Mouse (Mus musculus) pancreas, adult 10 weeks (tissue): Measurements from ENCODE around the gene Exosc1. TPM values are rescaled to one million over a fixed set of nuclear protein-coding genes. Genes with fewer than 3 reads are reported as not detected.

Experiments used
- polyA plus RNA-seq: library from polyadenylated mRNA; stranded (reverse); fragments of 350-450 nt; fragmentation: Illumina TruSeq; extraction: RNeasy Lipid Tissue Mini Kit (QIAGEN cat#74804); gene quantifications from one replicate; pipeline ENCODE4 v1.2.3, GENCODE M21; 2015; ENCODE audit warnings: low read depth, low replicate concordance; ENCODE audit not compliant: insufficient read depth

Gene Exosc1
- polyA plus RNA-seq, result 7.2 TPM

GRCm38 (mm10) chr19:41933179-41934086, at the start of gene Exosc1, which contains the start of gene Zdhhc16:
Gene Exosc1, minus strand, starts transcription at chr19:41933423.
Gene Zdhhc16, plus strand, starts transcription at chr19:41933480.

GRCm38 (mm10) chr19:41981595-41981927, 48.3 kb upstream of the Exosc1 start, which contains the start of gene Ubtd1:
Gene Ubtd1, plus strand, starts transcription at chr19:41981763.

DNA sequence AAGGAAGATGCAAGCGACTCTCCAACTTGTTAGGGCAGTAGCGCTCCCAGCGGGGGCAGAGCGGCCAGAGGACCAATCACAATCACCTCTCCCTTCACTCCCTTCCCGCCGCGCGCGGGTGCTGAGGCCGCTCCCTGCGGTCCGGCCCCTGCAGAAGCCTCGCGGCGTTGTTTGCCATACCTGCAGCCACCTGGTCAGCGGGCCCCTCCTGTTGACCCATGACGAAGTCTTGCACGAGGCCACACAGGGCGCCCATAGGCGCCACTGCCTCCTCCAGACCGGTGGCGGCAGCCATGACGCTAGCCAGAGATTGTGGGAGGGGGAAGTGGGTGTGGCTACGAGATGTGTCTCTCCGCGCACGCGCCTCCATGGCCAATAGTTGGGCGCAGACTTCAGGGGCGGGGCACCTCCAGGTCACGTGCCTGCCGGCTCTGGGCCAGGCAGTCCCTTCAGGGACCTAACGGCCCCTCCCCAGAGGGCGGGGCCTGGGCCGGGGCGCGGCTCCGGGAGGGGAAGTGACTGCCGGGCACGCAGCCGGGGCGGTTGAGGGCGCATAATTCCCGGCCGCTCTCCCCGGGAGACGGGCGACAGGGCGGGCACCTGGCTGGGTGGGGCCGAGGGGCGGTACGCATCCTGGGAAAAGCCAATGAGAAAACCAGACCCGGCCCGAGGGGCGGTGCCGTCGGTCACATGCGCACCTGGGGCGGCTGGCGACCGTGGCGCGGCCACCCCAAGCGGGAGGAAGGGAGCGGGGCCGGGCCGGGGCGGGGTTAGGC, 47.8 kb upstream of the Exosc1 start, which contains the start of gene Mms19:
Gene Mms19, minus strand, starts transcription at position 339 of the 776 bp plus-strand sequence.

GRCm38 (mm10) chr19:41911178-41912073, 21.8 kb downstream of the Exosc1 start, which contains the start of gene Pgam1:
Gene Pgam1, plus strand, starts transcription at chr19:41911923.

DNA sequence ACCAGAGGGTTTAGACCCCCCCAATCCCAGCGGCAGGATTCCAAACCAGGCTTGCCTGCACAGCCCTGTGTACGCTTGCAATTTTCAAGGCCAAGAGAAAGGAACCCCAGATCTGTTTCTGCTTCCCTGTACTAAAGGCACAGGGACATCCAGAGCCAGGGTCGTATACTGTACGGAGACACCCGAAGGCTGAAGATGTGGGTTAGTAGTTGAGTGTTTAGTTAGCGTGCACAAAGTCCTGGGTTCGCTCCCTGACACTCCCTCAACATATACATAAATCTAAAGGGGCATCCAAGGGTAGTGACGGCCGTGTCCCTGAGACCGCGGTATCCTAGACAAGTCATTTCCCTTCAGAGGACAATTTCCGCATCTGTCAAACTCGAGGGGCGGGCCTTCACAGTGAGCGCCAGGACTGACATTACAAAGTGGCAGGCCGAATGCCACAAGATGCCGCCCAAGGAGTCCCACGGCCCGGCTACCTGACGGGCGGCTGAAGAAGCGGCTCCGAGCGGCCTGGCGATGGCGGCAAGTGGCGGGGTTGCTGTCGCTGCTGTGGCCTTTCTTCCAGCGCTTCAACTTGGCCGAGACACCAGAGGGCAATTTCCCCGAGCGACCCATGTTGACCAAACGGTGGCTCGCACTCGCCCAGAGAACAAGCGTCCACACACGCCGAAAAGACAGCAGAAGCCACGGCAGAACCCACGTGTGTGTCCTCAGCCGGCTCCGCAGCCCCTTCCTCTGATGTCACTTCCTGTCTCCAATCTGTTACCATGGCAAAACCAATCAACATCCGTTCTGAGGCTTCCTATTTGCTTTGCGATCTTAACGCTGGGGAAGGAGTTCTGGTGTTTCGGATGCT, 37.5 kb downstream of the Exosc1 start, which contains the start of gene Rrp12:
Gene Rrp12, minus strand, starts transcription at position 714 of the 859 bp plus-strand sequence.

Other genes starting within 250 kb of the Exosc1 start
- not detected for gene Slit1, start 189.8 kb downstream of the Exosc1 start, polyA plus RNA-seq
- gene Arhgap19, start 131.4 kb downstream of the Exosc1 start, polyA plus RNA-seq, result 0.59 TPM
- 2.3 TPM for gene Frat1, start 103.5 kb downstream of the Exosc1 start, polyA plus RNA-seq
- 0.50 TPM for gene Frat2, start 85.3 kb downstream of the Exosc1 start, polyA plus RNA-seq
- gene Rrp12, start 37.2 kb downstream of the Exosc1 start, polyA plus RNA-seq, result 2.3 TPM
- gene Pgam1, start 21.5 kb downstream of the Exosc1 start, polyA plus RNA-seq, result 26.9 TPM
- gene Zdhhc16, start 57 bp upstream of the Exosc1 start, polyA plus RNA-seq, result 13.8 TPM
- 12.2 TPM for gene Mms19, start 47.7 kb upstream of the Exosc1 start, polyA plus RNA-seq
- gene Ubtd1, start 48.3 kb upstream of the Exosc1 start, polyA plus RNA-seq, result 4.7 TPM
- not detected for gene Ankrd2, start 102.6 kb upstream of the Exosc1 start, polyA plus RNA-seq
- 1.3 TPM for gene Hoga1, start 112.2 kb upstream of the Exosc1 start, polyA plus RNA-seq
- not detected for gene 4933411K16Rik, start 118.8 kb upstream of the Exosc1 start, polyA plus RNA-seq
- gene Morn4, start 152.9 kb upstream of the Exosc1 start, polyA plus RNA-seq, result 1.7 TPM
- gene Pi4k2a, start 157.0 kb upstream of the Exosc1 start, polyA plus RNA-seq, result 8.0 TPM
- 3.1 TPM for gene Avpi1, start 195.6 kb upstream of the Exosc1 start, polyA plus RNA-seq
- 14.6 TPM for gene Marveld1, start 214.0 kb upstream of the Exosc1 start, polyA plus RNA-seq
- gene Zfyve27, start 230.5 kb upstream of the Exosc1 start, polyA plus RNA-seq, result 7.8 TPM